Mouse (Mus musculus) C2C12 (cell line): Measurements from ENCODE around the gene Tnip3. TPM values are rescaled to one million over a fixed set of nuclear protein-coding genes. Genes with fewer than 3 reads are reported as not detected.

Experiments used
- H3K27me3 ChIP-seq: one replicate; pipeline ENCODE4 v1.6.1; 2011; ENCODE audit not compliant: control insufficient read depth, insufficient read depth, insufficient read length
- H3K36me3 ChIP-seq: one replicate; pipeline ENCODE4 v1.6.1; 2011; ENCODE audit not compliant: control insufficient read depth, insufficient read depth
- H3K4me3 ChIP-seq: one replicate; pipeline ENCODE4 v1.5.1; 2011; ENCODE audit warnings: mild to moderate bottlenecking, control low read depth; ENCODE audit not compliant: poor library complexity, insufficient read depth, severe bottlenecking
- H3K79me2 ChIP-seq: one replicate; pipeline ENCODE4 v1.6.1; 2011; ENCODE audit not compliant: control insufficient read depth, insufficient read depth
- H3K79me3 ChIP-seq: one replicate; pipeline ENCODE4 v1.6.1; 2011; ENCODE audit warnings: low read depth, control low read depth
- H3ac ChIP-seq: one replicate; pipeline ENCODE3; 2011; ENCODE audit warnings: low read depth; ENCODE audit not compliant: control insufficient read depth, insufficient read length
- CEBPB ChIP-seq: IDR thresholded peaks from one replicate; pipeline ENCODE4 v1.6.1; 2011; ENCODE audit warnings: low read depth, mild to moderate bottlenecking, control low read depth, moderate library complexity
- CTCF ChIP-seq: IDR thresholded peaks from one replicate; pipeline ENCODE4 v1.5.1; 2011; ENCODE audit not compliant: control insufficient read depth, insufficient read depth, insufficient read length
- FOSL1 ChIP-seq: IDR thresholded peaks from one replicate; pipeline ENCODE4 v1.8.0; 2011; ENCODE audit warnings: mild to moderate bottlenecking, low read length; ENCODE audit not compliant: poor library complexity, insufficient read depth, severe bottlenecking
- MAX ChIP-seq: IDR thresholded peaks from one replicate; pipeline ENCODE4 v1.6.1; 2011; ENCODE audit warnings: mild to moderate bottlenecking, control low read depth
- MYOD1 ChIP-seq: IDR thresholded peaks from one replicate; pipeline ENCODE4 v1.6.1; 2011; ENCODE audit warnings: low read depth; ENCODE audit not compliant: control insufficient read depth, insufficient read length
- MYOG ChIP-seq: IDR thresholded peaks from one replicate; pipeline ENCODE4 v1.6.1; 2011; ENCODE audit not compliant: control insufficient read depth, insufficient read length; ENCODE audit errors: extremely low read depth
- USF1 ChIP-seq: IDR thresholded peaks from one replicate; pipeline ENCODE4 v1.6.1; 2011; ENCODE audit warnings: low read depth, mild to moderate bottlenecking, control low read depth, moderate library complexity
- polyA plus RNA-seq: library from polyadenylated mRNA; unstranded; fragments of >200 nt; fragmentation: generic; extraction: Trizol; gene quantifications from one replicate; pipeline ENCODE4 v1.2.1, GENCODE M21; 2012; ENCODE audit warnings: missing spikeins

The Tnip3 gene
- polyA plus RNA-seq, 1 experiment: not detected

DNA sequence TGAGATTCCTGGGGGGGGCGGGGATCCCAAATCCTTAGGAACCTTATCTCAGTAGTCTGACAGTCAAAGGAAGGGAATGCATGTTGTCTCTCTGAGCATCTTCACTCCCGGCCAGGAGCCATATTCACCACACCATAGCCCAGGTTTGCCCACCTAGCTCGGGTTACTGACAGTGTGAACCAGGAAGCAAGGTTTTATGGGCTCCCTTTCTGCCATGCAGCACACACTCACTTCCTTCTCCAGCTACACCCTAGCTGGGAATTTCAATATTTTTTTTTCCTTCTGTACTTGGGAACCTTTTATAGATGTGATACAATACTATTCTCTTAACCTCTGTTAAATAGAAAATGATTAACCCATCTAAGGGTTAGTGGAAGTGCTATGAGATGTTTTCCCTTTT lies 73.4 kb downstream of the Tnip3 start:
- H3ac ChIP-seq: no peak overlapping the region
- H3K4me3 ChIP-seq: no peak overlapping the region
- no peaks in the 10 kb centered on the region for H3K36me3 ChIP-seq
- no peaks in the 10 kb centered on the region for H3K27me3 ChIP-seq
- no peaks in the 10 kb centered on the region for H3K79me3 ChIP-seq
- no peaks in the 10 kb centered on the region for H3K79me2 ChIP-seq
- TF ChIP-seq MAX (no peak), CTCF (no peak), MYOD1 (no peak), CEBPB (no peak), USF1 (no peak), MYOG (no peak), FOSL1 (no peak)

DNA sequence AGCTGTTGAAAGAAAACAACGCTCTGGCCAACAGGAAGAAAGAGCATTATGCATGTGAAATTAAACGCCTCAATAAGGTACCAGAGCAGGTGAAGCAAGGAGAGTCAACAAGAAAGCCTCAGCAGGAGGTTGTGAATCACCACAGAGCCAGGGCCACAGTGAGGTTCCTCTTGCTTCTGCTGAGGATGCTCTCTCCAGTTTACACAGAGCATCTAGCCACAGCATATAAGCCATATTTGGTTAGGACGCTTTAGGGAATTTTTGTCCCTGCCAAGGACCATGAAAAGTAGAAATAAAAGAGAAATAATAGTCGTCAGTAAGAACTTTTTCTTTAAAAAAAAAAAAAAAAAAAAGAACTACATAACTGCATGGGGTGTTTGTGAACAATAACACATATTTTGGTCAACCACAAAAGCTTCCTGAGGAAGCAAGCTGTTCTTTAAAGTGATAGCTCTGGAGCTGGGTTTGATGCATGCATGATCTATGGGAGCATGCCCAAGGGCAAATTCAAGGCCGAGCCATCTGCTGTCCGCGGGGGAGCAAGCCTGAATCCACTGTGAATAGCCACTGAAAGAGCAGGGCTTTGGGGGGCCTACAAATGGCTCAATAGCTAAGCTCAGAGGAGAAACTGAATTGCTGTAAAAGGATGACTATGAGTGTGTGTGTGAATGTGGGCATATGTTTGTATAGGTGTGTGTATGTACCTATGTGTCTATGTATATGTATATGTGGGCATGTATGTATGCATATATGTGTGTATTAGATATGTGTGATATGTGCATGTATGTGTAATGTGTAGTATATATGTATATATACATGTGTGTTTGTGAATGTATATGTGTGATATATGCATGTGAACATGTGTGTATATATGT lies 75.0 kb downstream of the Tnip3 start:
- Histone ChIP-seq H3K4me3 (no peak overlapping the region), H3K79me2 (no peaks in the 10 kb centered on the region), H3K79me3 (no peaks in the 10 kb centered on the region), H3K36me3 (no peaks in the 10 kb centered on the region), H3ac (no peak overlapping the region), H3K27me3 (no peaks in the 10 kb centered on the region)
- TF ChIP-seq MYOD1: no peak
- TF ChIP-seq CEBPB: no peak
- no peak for TF ChIP-seq USF1
- TF ChIP-seq FOSL1: no peak
- no peak for TF ChIP-seq MYOG
- TF ChIP-seq MAX: no peak
- no peak for TF ChIP-seq CTCF

- TF ChIP-seq MYOG: no peak
- TF ChIP-seq CTCF: no peak
- no peak for TF ChIP-seq USF1
- TF ChIP-seq FOSL1: no peak
- no peak for TF ChIP-seq CEBPB
- no peaks in the 10 kb centered on the region for H3K79me2 ChIP-seq
- no peak overlapping the region for H3K4me3 ChIP-seq
- H3ac ChIP-seq: no peak overlapping the region
- no peaks in the 10 kb centered on the region for H3K36me3 ChIP-seq
- no peaks in the 10 kb centered on the region for H3K27me3 ChIP-seq
- H3K79me3 ChIP-seq: no peaks in the 10 kb centered on the region
Measured at GRCm38 (mm10) chr6:65600887-65601286, 75.8 kb downstream of the Tnip3 start.

DNA sequence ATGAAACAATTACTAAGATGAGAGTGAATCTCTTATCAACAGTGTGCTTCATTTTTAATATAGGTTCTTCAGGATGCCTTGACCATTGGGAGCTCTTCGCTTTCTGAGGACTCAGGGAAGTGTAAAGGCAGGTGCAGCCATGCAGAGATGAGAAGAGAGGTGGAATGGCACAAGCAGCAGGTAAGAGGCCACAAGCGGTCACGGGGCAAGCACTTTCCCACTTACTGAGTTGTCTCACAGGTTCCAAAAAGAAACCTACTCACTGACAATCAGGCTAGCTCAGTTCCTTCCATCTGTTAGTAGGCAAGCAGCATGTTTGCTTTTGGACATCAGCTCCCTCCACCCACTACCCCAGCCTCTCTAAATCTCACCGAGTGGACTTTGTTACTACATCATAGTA lies 80.7 kb downstream of the Tnip3 start:
- Histone ChIP-seq H3K4me3 (no peak overlapping the region), H3K79me3 (no peaks in the 10 kb centered on the region), H3K27me3 (no peaks in the 10 kb centered on the region), H3ac (no peak overlapping the region), H3K36me3 (no peaks in the 10 kb centered on the region), H3K79me2 (no peaks in the 10 kb centered on the region)
- no peak for TF ChIP-seq CEBPB
- no peak for TF ChIP-seq MYOD1
- TF ChIP-seq CTCF: no peak
- TF ChIP-seq FOSL1: no peak
- no peak for TF ChIP-seq MYOG
- no peak for TF ChIP-seq MAX
- TF ChIP-seq USF1: no peak

GRCm38 (mm10) chr6:65606946-65607345 lies 81.8 kb downstream of the Tnip3 start:
- Histone ChIP-seq H3K79me3 (no peaks in the 10 kb centered on the region), H3K36me3 (no peaks in the 10 kb centered on the region), H3K4me3 (no peak overlapping the region), H3K27me3 (no peaks in the 10 kb centered on the region), H3ac (no peak overlapping the region), H3K79me2 (no peaks in the 10 kb centered on the region)
- no peak for TF ChIP-seq FOSL1
- peak; percentile 72 for TF ChIP-seq CEBPB

DNA sequence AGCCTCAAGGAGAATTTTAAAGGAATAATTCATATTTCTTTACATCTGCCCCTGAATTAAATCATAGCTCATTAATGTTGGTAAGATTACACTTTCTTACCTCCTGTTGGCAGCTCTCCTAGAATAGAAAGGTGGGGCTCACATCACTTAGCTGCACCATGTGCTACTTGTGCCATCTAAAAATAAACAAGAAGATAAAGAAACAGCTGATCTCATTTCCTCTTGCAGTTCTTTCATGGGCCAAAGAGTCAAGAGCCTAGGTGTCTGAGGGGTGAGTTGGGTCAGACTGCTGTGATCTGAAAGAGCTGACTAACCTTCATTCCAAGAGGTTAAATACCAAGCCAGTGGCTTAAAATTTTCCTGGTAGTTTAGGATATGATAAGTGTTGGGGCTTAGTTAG lies 86.7 kb downstream of the Tnip3 start:
- no peaks in the 10 kb centered on the region for H3K27me3 ChIP-seq
- no peaks in the 10 kb centered on the region for H3K79me2 ChIP-seq
- H3K36me3 ChIP-seq: no peaks in the 10 kb centered on the region
- no peak overlapping the region for H3ac ChIP-seq
- H3K79me3 ChIP-seq: no peaks in the 10 kb centered on the region
- H3K4me3 ChIP-seq: no peak overlapping the region
- TF ChIP-seq CEBPB (no peak), MYOD1 (no peak), MYOG (no peak), CTCF (no peak)
